Mouse (Mus musculus): ENCODE results near the gene Cdkal1. TPM values are rescaled to one million over a fixed set of nuclear protein-coding genes. Genes with fewer than 3 reads are reported as not detected.

The Cdkal1 gene
- total and polyA plus RNA-seq, 3 experiments: 3.9 to 30.3 (median 29.9) TPM

- Histone ChIP-seq H3K27me3 (ENCODE audit: control insufficient read depth, insufficient read depth, low read length) (no peaks in the 10 kb centered on the region), H3K9ac (ENCODE audit: low read depth, low read length) (no peak overlapping the region), H3K79me2 (replicated peaks; ENCODE audit: control insufficient read depth, insufficient read depth, low read length) (no peaks in the 10 kb centered on the region), H3K4me3 (no peak overlapping the region), H3K27ac (no peak overlapping the region), H3K4me1 (ENCODE audit: control insufficient read depth, insufficient read depth, low read length) (peaks cover 2% of the 10 kb centered on the region), H3K36me3 (ENCODE audit: control insufficient read depth, insufficient read depth, low read length) (no peaks in the 10 kb centered on the region)
- intact Hi-C loops (cut with DNase I): no loop called here
- 95% methylated on average over 13 of the region's 13 CpGs for WGBS
- no peak for DNase-seq
- TF ChIP-seq EP300 (IDR thresholded peaks at IDR 0.05; ENCODE audit: insufficient read depth, low read depth, low read length): no peak
- TF ChIP-seq CTCF (IDR thresholded peaks at IDR 0.05): no peak
- no peak for TF ChIP-seq POLR2A (IDR thresholded peaks at IDR 0.05; ENCODE audit: insufficient read depth, low read depth, low read length)
Measured at GRCm38 (mm10) chr13:29364901-29365625, 490.4 kb downstream of the Cdkal1 start.

- no peaks in the 10 kb centered on the region for H3K27me3 ChIP-seq (ENCODE audit: control insufficient read depth, insufficient read depth, low read length)
- H3K27ac ChIP-seq: no peak overlapping the region
- TF ChIP-seq EP300 (IDR thresholded peaks at IDR 0.05; ENCODE audit: insufficient read depth, low read depth, low read length) (no peak), CTCF (IDR thresholded peaks at IDR 0.05) (no peak), POLR2A (IDR thresholded peaks at IDR 0.05; ENCODE audit: insufficient read depth, low read depth, low read length) (no peak)
- intact Hi-C loops (cut with DNase I): no loop called here
- DNase-seq: no peak
- 33% methylated on average over 6 of the region's 6 CpGs for WGBS
- H3K36me3 ChIP-seq (ENCODE audit: control insufficient read depth, insufficient read depth, low read length): no peaks in the 10 kb centered on the region
- no peaks in the 10 kb centered on the region for H3K79me2 ChIP-seq (replicated peaks; ENCODE audit: control insufficient read depth, insufficient read depth, low read length)
- H3K4me3 ChIP-seq: no peak overlapping the region
- peaks cover 2% of the 10 kb centered on the region for H3K4me1 ChIP-seq (ENCODE audit: control insufficient read depth, insufficient read depth, low read length)
- no peak overlapping the region for H3K9ac ChIP-seq (ENCODE audit: low read depth, low read length)
Measured at GRCm38 (mm10) chr13:29364009-29364408, 491.5 kb downstream of the Cdkal1 start.

- no peak for DNase-seq
- H3K4me1 ChIP-seq (ENCODE audit: control insufficient read depth, insufficient read depth, low read length): peaks cover 4% of the 10 kb centered on the region
- intact Hi-C loops (cut with DNase I): no loop called here
- no peaks in the 10 kb centered on the region for H3K79me2 ChIP-seq (replicated peaks; ENCODE audit: control insufficient read depth, insufficient read depth, low read length)
- 68% methylated on average over 4 of the region's 4 CpGs for WGBS
- H3K4me3 ChIP-seq: no peak overlapping the region
- H3K27me3 ChIP-seq (ENCODE audit: control insufficient read depth, insufficient read depth, low read length): no peaks in the 10 kb centered on the region
- H3K27ac ChIP-seq: no peak overlapping the region
- H3K36me3 ChIP-seq (ENCODE audit: control insufficient read depth, insufficient read depth, low read length): peaks cover 2% of the 10 kb centered on the region; the same call in 1 of the 2 replicates
- no peak overlapping the region for H3K9ac ChIP-seq (ENCODE audit: low read depth, low read length)
- TF ChIP-seq CTCF (IDR thresholded peaks at IDR 0.05) (no peak), POLR2A (IDR thresholded peaks at IDR 0.05; ENCODE audit: insufficient read depth, low read depth, low read length) (no peak), EP300 (IDR thresholded peaks at IDR 0.05; ENCODE audit: insufficient read depth, low read depth, low read length) (no peak)
Measured at GRCm38 (mm10) chr13:29361842-29362241, 493.6 kb downstream of the Cdkal1 start.

DNA sequence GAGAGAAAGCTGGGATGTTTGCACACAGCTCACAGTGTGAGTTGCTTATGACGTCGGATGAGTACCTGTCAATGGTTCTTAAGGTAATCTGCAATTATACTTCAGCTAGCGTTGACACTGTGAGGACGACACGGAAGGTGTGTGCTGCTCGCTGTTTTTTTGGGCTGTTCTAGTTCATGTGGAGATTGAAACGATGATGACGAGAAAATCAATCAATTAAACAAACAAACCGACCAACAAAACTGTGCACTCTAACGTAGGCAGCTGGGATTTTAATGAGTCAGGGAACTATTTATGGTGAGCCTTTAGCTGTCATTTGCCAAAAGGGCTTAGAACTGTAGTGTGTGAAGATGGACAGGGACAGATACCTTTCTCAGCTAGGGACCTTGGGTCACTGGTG is 494.6 kb downstream of the Cdkal1 start:
- WGBS: 86% methylated on average over 10 of the region's 10 CpGs
- H3K27ac ChIP-seq: no peak overlapping the region

DNA sequence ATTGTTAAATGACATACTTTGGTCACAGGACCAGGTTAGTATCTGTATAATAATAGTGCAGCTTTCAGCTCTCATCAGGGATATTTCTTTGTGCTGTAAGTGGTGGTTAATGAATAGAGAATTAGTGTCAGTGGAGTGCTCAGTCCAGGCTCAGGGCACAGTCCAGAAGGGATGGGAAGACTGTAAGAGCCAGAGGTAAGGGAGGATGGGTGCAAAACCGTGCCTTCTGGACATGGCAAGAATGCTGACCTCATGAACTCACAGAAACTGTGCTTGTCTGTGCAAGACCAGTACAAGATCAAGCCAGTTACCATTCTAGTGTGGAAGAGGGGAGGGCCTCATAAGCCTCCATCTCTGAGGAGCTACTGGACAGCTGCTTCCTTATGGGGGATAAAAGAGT is 496.1 kb downstream of the Cdkal1 start:
- intact Hi-C loops (cut with DNase I): no loop called here
- H3K36me3 ChIP-seq (ENCODE audit: control insufficient read depth, insufficient read depth, low read length): peaks cover 3% of the 10 kb centered on the region; the same call in 1 of the 2 replicates
- 90% methylated on average over 1 of the region's 1 CpGs for WGBS

More for the DNA sequence above, 494.6 kb downstream of the Cdkal1 start:
- intact Hi-C loops (cut with DNase I): no loop called here
- Histone ChIP-seq H3K36me3 (ENCODE audit: control insufficient read depth, insufficient read depth, low read length) (peaks cover 3% of the 10 kb centered on the region; the same call in 1 of the 2 replicates), H3K79me2 (replicated peaks; ENCODE audit: control insufficient read depth, insufficient read depth, low read length) (no peaks in the 10 kb centered on the region), H3K27me3 (ENCODE audit: control insufficient read depth, insufficient read depth, low read length) (no peaks in the 10 kb centered on the region), H3K9ac (ENCODE audit: low read depth, low read length) (no peak overlapping the region), H3K4me3 (no peak overlapping the region), H3K4me1 (ENCODE audit: control insufficient read depth, insufficient read depth, low read length) (peaks cover 4% of the 10 kb centered on the region)
- no peak for DNase-seq
- TF ChIP-seq EP300 (IDR thresholded peaks at IDR 0.05; ENCODE audit: insufficient read depth, low read depth, low read length) (no peak), CTCF (IDR thresholded peaks at IDR 0.05) (no peak), POLR2A (IDR thresholded peaks at IDR 0.05; ENCODE audit: insufficient read depth, low read depth, low read length) (no peak)

DNA sequence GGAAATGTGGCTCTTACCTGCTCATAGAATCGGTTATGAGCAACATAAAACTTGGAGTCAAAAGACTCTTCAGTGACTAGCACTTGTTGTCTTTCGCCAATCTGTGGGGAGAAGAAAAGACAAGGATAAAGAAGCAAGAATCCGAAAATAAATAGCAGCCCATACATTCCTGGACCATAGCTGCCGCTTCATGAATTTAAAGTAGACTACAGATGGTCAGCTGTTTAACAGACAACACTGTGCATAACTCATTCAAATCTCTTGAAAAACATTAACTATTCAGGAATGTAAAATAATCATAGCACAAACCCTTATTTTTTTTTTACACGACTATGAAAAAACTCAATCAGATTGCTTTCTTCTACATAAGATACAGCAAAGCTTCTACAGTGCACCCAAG is 498.0 kb downstream of the Cdkal1 start:
- DNase-seq: no peak
- Histone ChIP-seq H3K4me1 (ENCODE audit: control insufficient read depth, insufficient read depth, low read length) (peaks cover 2% of the 10 kb centered on the region; the same call in 1 of the 2 replicates), H3K9ac (ENCODE audit: low read depth, low read length) (no peak overlapping the region), H3K79me2 (replicated peaks; ENCODE audit: control insufficient read depth, insufficient read depth, low read length) (no peaks in the 10 kb centered on the region), H3K27me3 (ENCODE audit: control insufficient read depth, insufficient read depth, low read length) (no peaks in the 10 kb centered on the region), H3K4me3 (no peak overlapping the region), H3K27ac (no peak overlapping the region), H3K36me3 (ENCODE audit: control insufficient read depth, insufficient read depth, low read length) (peaks cover 3% of the 10 kb centered on the region; the same call in 1 of the 2 replicates)
- intact Hi-C loops (cut with DNase I): no loop called here
- TF ChIP-seq CTCF (IDR thresholded peaks at IDR 0.05) (no peak), EP300 (IDR thresholded peaks at IDR 0.05; ENCODE audit: insufficient read depth, low read depth, low read length) (no peak), POLR2A (IDR thresholded peaks at IDR 0.05; ENCODE audit: insufficient read depth, low read depth, low read length) (no peak)
- 95% methylated on average over 5 of the region's 5 CpGs for WGBS

More for the DNA sequence above, 496.1 kb downstream of the Cdkal1 start:
- H3K27ac ChIP-seq: no peak overlapping the region
- no peak for TF ChIP-seq POLR2A (IDR thresholded peaks at IDR 0.05; ENCODE audit: insufficient read depth, low read depth, low read length)
- no peaks in the 10 kb centered on the region for H3K27me3 ChIP-seq (ENCODE audit: control insufficient read depth, insufficient read depth, low read length)
- no peak overlapping the region for H3K9ac ChIP-seq (ENCODE audit: low read depth, low read length)
- H3K4me3 ChIP-seq: no peak overlapping the region
- no peaks in the 10 kb centered on the region for H3K79me2 ChIP-seq (replicated peaks; ENCODE audit: control insufficient read depth, insufficient read depth, low read length)
- DNase-seq: no peak
- peaks cover 4% of the 10 kb centered on the region for H3K4me1 ChIP-seq (ENCODE audit: control insufficient read depth, insufficient read depth, low read length)
